Mouse (Mus musculus) MEL (cell line): ENCODE measurements around the gene Mfsd9. TPM values are rescaled to one million over a fixed set of nuclear protein-coding genes. Genes with fewer than 3 reads are reported as not detected.

Experiments used
- DNase-seq: peaks from one replicate; pipeline ENCODE4 v3.0.0; 2011; ENCODE audit warnings: low read depth, low spot score
- H3K27ac ChIP-seq: 2 replicates; pipeline ENCODE4 v1.5.1; 2012; ENCODE audit warnings: low read depth, mild to moderate bottlenecking, control low read depth, low read length, moderate library complexity; ENCODE audit not compliant: control insufficient read depth
- H3K27me3 ChIP-seq, 2 experiments: fragments of 150-350 bp in 1 of 2; sonication (generic) in 1 of 2; 2 replicates each; pipeline ENCODE4 v1.6.1; 2012; ENCODE audit warnings: low read length in 2 of 2, mild to moderate bottlenecking in 2 of 2, improper control_type of control experiment in 1 of 2, moderate library complexity in 1 of 2; ENCODE audit not compliant: insufficient read depth in 2 of 2, control insufficient read depth in 1 of 2
- H3K36me3 ChIP-seq, 2 experiments: 2 replicates each; pipeline ENCODE4 v1.6.1; 2012 to 2014; ENCODE audit warnings: low read length in 2 of 2, improper control_type of control experiment in 1 of 2, inconsistent platforms in 1 of 2, mild to moderate bottlenecking in 1 of 2; ENCODE audit not compliant: insufficient read depth in 2 of 2, control insufficient read depth in 1 of 2
- H3K4me1 ChIP-seq, 2 experiments: fragments of 150-350 bp in 1 of 2; sonication (generic) in 1 of 2; 2 replicates each; pipeline ENCODE4 v1.6.1; 2012; ENCODE audit warnings: low read length in 2 of 2, improper control_type of control experiment in 1 of 2, mild to moderate bottlenecking in 1 of 2; ENCODE audit not compliant: insufficient read depth in 2 of 2, control insufficient read depth in 1 of 2
- H3K4me3 ChIP-seq, 2 experiments: fragments of 150-350 bp in 1 of 2; sonication (generic) in 1 of 2; 2 replicates each; pipeline ENCODE4 v1.5.1; 2012; ENCODE audit warnings: low read depth in 2 of 2, low read length in 2 of 2, mild to moderate bottlenecking in 2 of 2, moderate library complexity in 2 of 2, control low read depth in 1 of 2, improper control_type of control experiment in 1 of 2; ENCODE audit not compliant: control insufficient read depth in 1 of 2, insufficient read depth in 1 of 2
- H3K79me2 ChIP-seq: 2 replicates; pipeline ENCODE4 v1.6.1; 2012; ENCODE audit warnings: mild to moderate bottlenecking, low read length, moderate library complexity; ENCODE audit not compliant: control insufficient read depth, poor library complexity, insufficient read depth
- H3K9ac ChIP-seq: 2 replicates; pipeline ENCODE4 v1.6.1; 2012; ENCODE audit warnings: low read depth, mild to moderate bottlenecking, control low read depth, low read length, moderate library complexity; ENCODE audit not compliant: control insufficient read depth, poor library complexity, severe bottlenecking
- H3K9me3 ChIP-seq: fragments of 150-350 bp; sonication (generic); replicated peaks from 2 replicates; pipeline ENCODE4 v1.6.1; 2012; ENCODE audit warnings: mild to moderate bottlenecking, low read length, improper control_type of control experiment, moderate library complexity; ENCODE audit not compliant: insufficient read depth
- BHLHE40 ChIP-seq: IDR thresholded peaks from 2 replicates; pipeline ENCODE4 v1.6.1; 2012; ENCODE audit warnings: low read depth, mild to moderate bottlenecking, inconsistent platforms, low read length, improper control_type of control experiment, borderline replicate concordance
- CHD1 ChIP-seq: IDR thresholded peaks from 2 replicates; pipeline ENCODE4 v1.6.1; 2012; ENCODE audit warnings: low read depth, mild to moderate bottlenecking, inconsistent platforms, low read length, improper control_type of control experiment
- EP300 ChIP-seq, 2 experiments: IDR thresholded peaks; 2 replicates each; pipeline ENCODE4 v1.6.1; 2011; ENCODE audit warnings: improper control_type of control experiment in 2 of 2, low read length in 2 of 2, low read depth in 1 of 2, mild to moderate bottlenecking in 1 of 2
- ETS1 ChIP-seq: IDR thresholded peaks from 2 replicates; pipeline ENCODE4 v1.6.1; 2012; ENCODE audit warnings: low read depth, mild to moderate bottlenecking, inconsistent platforms, low read length, improper control_type of control experiment, moderate library complexity
- GABPA ChIP-seq: IDR thresholded peaks from 2 replicates; pipeline ENCODE4 v1.6.1; 2012; ENCODE audit warnings: low read depth, mild to moderate bottlenecking, inconsistent platforms, low read length, improper control_type of control experiment, moderate library complexity
- GATA1 ChIP-seq: IDR thresholded peaks from 2 replicates; pipeline ENCODE4 v1.6.1; 2011; ENCODE audit warnings: low read depth, low read length, improper control_type of control experiment
- HCFC1 ChIP-seq: IDR thresholded peaks from 2 replicates; pipeline ENCODE4 v1.6.1; 2012; ENCODE audit warnings: low read depth, mild to moderate bottlenecking, inconsistent platforms, low read length, improper control_type of control experiment, moderate library complexity
- KAT2A ChIP-seq: conservative IDR thresholded peaks from 2 replicates; pipeline ENCODE4 v1.6.1; 2012; ENCODE audit warnings: low read depth, low read length, improper control_type of control experiment, inconsistent platforms
- MAFK ChIP-seq: IDR thresholded peaks from 2 replicates; pipeline ENCODE4 v1.6.1; 2011; ENCODE audit warnings: low read depth, mild to moderate bottlenecking, low read length, improper control_type of control experiment, borderline replicate concordance
- MAX ChIP-seq: IDR thresholded peaks from 2 replicates; pipeline ENCODE4 v1.6.1; 2011; ENCODE audit warnings: low read length, improper control_type of control experiment
- MAZ ChIP-seq: IDR thresholded peaks from 2 replicates; pipeline ENCODE4 v1.6.1; 2012; ENCODE audit warnings: low read depth, mild to moderate bottlenecking, inconsistent platforms, low read length, improper control_type of control experiment
- MEF2A ChIP-seq: IDR thresholded peaks from 2 replicates; pipeline ENCODE4 v1.6.1; 2014; ENCODE audit warnings: low read depth, mild to moderate bottlenecking, inconsistent platforms, low read length, improper control_type of control experiment; ENCODE audit not compliant: poor library complexity, insufficient replicate concordance, severe bottlenecking; ENCODE audit errors: extremely low read depth
- NELFE ChIP-seq: IDR thresholded peaks from 2 replicates; pipeline ENCODE4 v1.6.1; 2011; ENCODE audit warnings: low read depth, low read length, improper control_type of control experiment
- NRF1 ChIP-seq: IDR thresholded peaks from 2 replicates; pipeline ENCODE4 v1.6.1; 2014; ENCODE audit warnings: low read depth, mild to moderate bottlenecking, inconsistent platforms, low read length, improper control_type of control experiment, moderate library complexity; ENCODE audit not compliant: poor library complexity, insufficient read depth, severe bottlenecking
- POLR2AphosphoS2 ChIP-seq: IDR thresholded peaks from 2 replicates; pipeline ENCODE4 v1.6.1; 2011; ENCODE audit warnings: low read length, improper control_type of control experiment
- POLR2AphosphoS5 ChIP-seq: IDR thresholded peaks from 2 replicates; pipeline ENCODE4 v1.6.1; 2012; ENCODE audit warnings: low read depth, borderline replicate concordance, mild to moderate bottlenecking, inconsistent platforms, low read length, moderate library complexity, mixed read lengths
- RAD21 ChIP-seq: IDR thresholded peaks from 2 replicates; pipeline ENCODE4 v1.6.1; 2011; ENCODE audit warnings: mild to moderate bottlenecking, low read depth, low read length, improper control_type of control experiment
- RCOR1 ChIP-seq: IDR thresholded peaks from 2 replicates; pipeline ENCODE4 v1.6.1; 2012; ENCODE audit warnings: low read depth, mild to moderate bottlenecking, inconsistent platforms, low read length, improper control_type of control experiment
- SIN3A ChIP-seq: IDR thresholded peaks from 2 replicates; pipeline ENCODE4 v1.6.1; 2012; ENCODE audit warnings: low read length, improper control_type of control experiment, inconsistent platforms
- SMC3 ChIP-seq: IDR thresholded peaks from 2 replicates; pipeline ENCODE4 v1.6.1; 2011; ENCODE audit warnings: low read depth, low read length, improper control_type of control experiment
- TAL1 ChIP-seq: IDR thresholded peaks from 2 replicates; pipeline ENCODE4 v1.6.1; 2012; ENCODE audit warnings: mild to moderate bottlenecking, inconsistent platforms, low read length, moderate library complexity, mixed read lengths
- TCF12 ChIP-seq: IDR thresholded peaks from 2 replicates; pipeline ENCODE4 v1.6.1; 2014; ENCODE audit warnings: low read depth, mild to moderate bottlenecking, inconsistent platforms, low read length, improper control_type of control experiment, moderate library complexity
- UBTF ChIP-seq: IDR thresholded peaks from 2 replicates; pipeline ENCODE4 v1.6.1; 2012; ENCODE audit warnings: low read depth, mild to moderate bottlenecking, inconsistent platforms, low read length, improper control_type of control experiment, moderate library complexity, borderline replicate concordance; ENCODE audit not compliant: insufficient read depth
- USF1 ChIP-seq: IDR thresholded peaks from 2 replicates; pipeline ENCODE4 v1.6.1; 2014; ENCODE audit warnings: low read depth, mild to moderate bottlenecking, inconsistent platforms, low read length, improper control_type of control experiment, moderate library complexity
- ZKSCAN1 ChIP-seq: IDR thresholded peaks from 2 replicates; pipeline ENCODE4 v1.6.1; 2012; ENCODE audit warnings: low read depth, mild to moderate bottlenecking, inconsistent platforms, low read length, improper control_type of control experiment, moderate library complexity
- ZMIZ1 ChIP-seq: IDR thresholded peaks from 2 replicates; pipeline ENCODE4 v1.6.1; 2012; ENCODE audit warnings: low read depth, mild to moderate bottlenecking, inconsistent platforms, low read length, improper control_type of control experiment, moderate library complexity
- polyA plus RNA-seq, 2 experiments: library from polyadenylated mRNA; stranded (reverse) in 1 of 2; unstranded in 1 of 2; fragments of >175 nt in 1 of 2; fragments of >200 nt in 1 of 2; gene quantifications; 2 replicates each; pipeline versions ENCODE4 v1.2.1 to v1.2.4; 2012; ENCODE audit warnings: low replicate concordance in 2 of 2, low read depth in 1 of 2; ENCODE audit not compliant: insufficient read length in 2 of 2, insufficient read depth in 1 of 2, missing spikeins in 1 of 2
- total RNA-seq: library from RNA; depleted of rRNA; stranded (reverse); fragments of 300-350 nt; gene quantifications from 2 replicates; pipeline ENCODE4 v1.2.3, GENCODE M21; 2012

Gene Mfsd9
- total and polyA plus RNA-seq, 3 experiments: 1.0 to 1.4 TPM; not detected in 1

DNA sequence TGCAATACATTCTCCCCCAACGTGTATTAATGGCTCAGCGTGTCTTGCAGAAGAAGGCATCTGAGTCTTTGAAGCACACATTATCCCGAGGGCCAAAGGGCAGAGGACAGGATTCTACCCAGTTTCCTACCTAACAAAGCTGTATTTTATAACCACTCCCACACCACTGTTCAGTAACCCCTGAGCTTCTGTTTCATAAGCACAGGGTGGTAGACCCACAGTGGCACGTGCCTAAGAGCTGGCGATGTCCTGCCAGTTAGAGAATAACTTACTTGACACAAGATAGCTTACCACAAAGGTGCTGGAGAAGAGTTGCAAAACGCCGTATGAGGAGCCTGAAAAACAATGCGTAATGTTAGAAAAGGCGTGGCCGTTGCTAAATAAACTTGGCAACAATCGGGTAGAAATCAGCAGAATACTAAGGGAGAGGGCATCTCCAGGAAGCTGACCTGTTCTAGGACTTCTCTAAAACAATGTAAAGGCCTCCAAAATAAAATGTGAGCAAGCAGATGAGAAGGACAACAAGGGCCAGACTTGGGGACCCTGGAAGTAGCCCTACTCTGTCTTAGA lies 4.5 kb downstream of the Mfsd9 start:
- Histone ChIP-seq H3K9ac (no peak overlapping the region), H3K4me3 (no peak overlapping the region), H3K27me3 (no peaks in the 10 kb centered on the region), H3K4me1 (peaks cover 0 to 1% of the 10 kb centered on the region in 2 experiments; a peak in 1 of 4 replicates), H3K27ac (no peak overlapping the region), H3K9me3 (no peaks in the 10 kb centered on the region), H3K79me2 (no peaks in the 10 kb centered on the region), H3K36me3 (peaks cover 0 to 2% of the 10 kb centered on the region in 2 experiments; a peak in 2 of 4 replicates)
- no peak for TF ChIP-seq MAFK
- TF ChIP-seq GATA1: no peak
- no peak for TF ChIP-seq BHLHE40
- TF ChIP-seq CHD1: no peak
- no peak for TF ChIP-seq USF1
- no peak for TF ChIP-seq RAD21
- no peak for TF ChIP-seq MEF2A
- TF ChIP-seq TAL1: no peak
- TF ChIP-seq ETS1: no peak
- no peak for TF ChIP-seq ZMIZ1
- TF ChIP-seq ZKSCAN1: no peak
- TF ChIP-seq POLR2AphosphoS2: no peak
- TF ChIP-seq MAZ: no peak
- TF ChIP-seq UBTF: no peak
- TF ChIP-seq, all 39 proteins: peak for 0
- DNase-seq: no peak

DNA sequence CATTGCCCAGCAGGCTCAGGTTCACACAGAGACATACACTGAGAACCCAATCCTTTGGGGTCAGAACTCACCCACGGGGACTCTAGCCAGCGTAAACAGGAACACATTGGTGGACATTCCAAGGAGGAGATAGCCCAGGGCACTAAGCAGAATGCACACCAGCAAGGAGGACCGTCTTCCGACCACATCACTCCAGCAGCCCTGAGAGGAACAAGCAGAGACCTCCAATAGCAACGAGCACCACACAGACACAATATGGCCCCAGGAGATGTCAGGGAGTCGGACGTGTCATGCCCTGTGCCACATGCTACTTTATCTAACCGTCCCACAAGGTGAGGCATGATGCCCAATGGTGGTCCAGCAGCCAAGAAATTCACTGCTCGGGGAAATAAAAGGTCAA lies 6.2 kb downstream of the Mfsd9 start:
- H3K79me2 ChIP-seq: no peaks in the 10 kb centered on the region
- no peak for DNase-seq
- no peak overlapping the region for H3K9ac ChIP-seq
- TF ChIP-seq MAX (no peak), HCFC1 (no peak), EP300 (IDR thresholded peaks at IDR 0.05; ENCODE audit: low read depth in 1 of 2, low read length in 2 of 2) (no peak), SMC3 (no peak), MAFK (no peak), CHD1 (no peak), KAT2A (no peak), GATA1 (no peak), GABPA (no peak), NRF1 (no peak), USF1 (no peak), TAL1 (no peak), POLR2AphosphoS2 (no peak), RCOR1 (no peak), RAD21 (no peak), SIN3A (no peak), NELFE (no peak), POLR2AphosphoS5 (no peak), TCF12 (no peak)
- no peaks in the 10 kb centered on the region for H3K9me3 ChIP-seq
- H3K4me3 ChIP-seq: no peak overlapping the region
- H3K4me1 ChIP-seq: no peaks in the 10 kb centered on the region
- no peaks in the 10 kb centered on the region for H3K27me3 ChIP-seq
- no peak overlapping the region for H3K27ac ChIP-seq
- H3K36me3 ChIP-seq: no peaks in the 10 kb centered on the region
